Mouse (Mus musculus): Measurements from ENCODE around the gene BC048562.

DNA sequence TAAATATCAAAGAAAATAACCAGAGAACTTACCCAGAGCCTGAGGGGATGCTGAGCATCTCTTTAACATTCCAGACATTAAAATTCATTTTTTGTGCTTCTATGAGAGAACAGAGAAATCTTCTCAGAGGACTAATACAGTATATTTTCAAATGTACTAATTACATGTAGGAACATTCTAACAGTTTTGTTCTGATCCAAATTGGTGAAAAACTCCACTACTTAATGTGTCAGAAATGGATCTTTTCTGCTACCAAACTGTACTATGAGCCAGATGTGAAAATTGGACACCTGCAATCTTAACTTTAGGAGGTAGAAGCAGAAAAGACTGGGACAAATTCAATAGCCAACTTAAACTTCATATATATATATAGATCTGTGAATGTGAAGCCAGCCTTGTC lies 7.9 kb upstream of the BC048562 start, which contains the start of gene Ccdc36:
- TF ChIP-seq POLR2A (IDR thresholded peaks at IDR 0.05; ENCODE audit: borderline replicate concordance, extremely low read depth, insufficient read depth, insufficient read length, poor library complexity, severe bottlenecking) (no peak), CTCF (IDR thresholded peaks at IDR 0.05; ENCODE audit: borderline replicate concordance, extremely low read depth, insufficient read depth, insufficient read length) (no peak)
